Mouse (Mus musculus) limb, embryonic 12.5 days (tissue): ENCODE measurements around the gene Slc5a1. TPM values are rescaled to one million over a fixed set of nuclear protein-coding genes. Genes with fewer than 3 reads are reported as not detected.

ENCODE experiments used
- ATAC-seq: fragments of 200-750 bp; cut with Nextera tagmentation; 2 replicates; pipeline ENCODE4 v1.8.0; 2017; ENCODE audit warnings: low read depth, moderate TSS enrichment; ENCODE audit not compliant: insufficient number of reproducible peaks, insufficient read depth, low FRiP score, low TSS enrichment
- H3K27ac ChIP-seq: fragments of 300-500 bp; sonication (generic); 2 replicates; pipeline ENCODE4 v1.5.1; 2016; ENCODE audit warnings: mild to moderate bottlenecking, moderate library complexity
- H3K27me3 ChIP-seq: fragments of 300-500 bp; sonication (generic); 2 replicates; pipeline ENCODE4 v1.6.1; 2016; ENCODE audit warnings: mild to moderate bottlenecking, moderate library complexity
- H3K36me3 ChIP-seq: fragments of 300-500 bp; sonication (generic); 2 replicates; pipeline ENCODE4 v1.6.1; 2016; ENCODE audit warnings: mild to moderate bottlenecking, moderate library complexity
- H3K4me1 ChIP-seq: fragments of 300-500 bp; sonication (generic); replicated peaks from 2 replicates; pipeline ENCODE4 v1.6.1; 2016
- H3K4me2 ChIP-seq: fragments of 300-500 bp; sonication (generic); 2 replicates; pipeline ENCODE4 v1.6.1; 2016; ENCODE audit warnings: mild to moderate bottlenecking, moderate library complexity
- H3K4me3 ChIP-seq: fragments of 300-500 bp; sonication (generic); replicated peaks from 2 replicates; pipeline ENCODE4 v1.5.1; 2016; ENCODE audit warnings: mild to moderate bottlenecking
- H3K9ac ChIP-seq: fragments of 300-500 bp; sonication (generic); replicated peaks from 2 replicates; pipeline ENCODE4 v1.6.1; 2016; ENCODE audit warnings: mild to moderate bottlenecking, moderate library complexity
- H3K9me3 ChIP-seq: fragments of 300-500 bp; sonication (generic); 2 replicates; pipeline ENCODE4 v1.6.1; 2016; ENCODE audit warnings: mild to moderate bottlenecking, moderate library complexity
- WGBS: fragments of 180-500 bp; shearing (Covaris S2); methylation state at CpG from one replicate; pipeline ENCODE4 v1.1.7; 2016; 5-methylcytosine and 5-hydroxymethylcytosine counted together
- polyA plus RNA-seq: library from polyadenylated mRNA; unstranded; fragments of >200 nt; fragmentation: Nextera tagmentation; extraction: Ambion mirVana; gene quantifications from 2 replicates; pipeline ENCODE4 v1.2.1, GENCODE M21; 2016

Slc5a1 gene
- polyA plus RNA-seq, 1 experiment from 2014 or later, result not detected

GRCm38 (mm10) chr5:33107056-33107455 lies 3.0 kb downstream of the Slc5a1 start:
- peaks cover 43% of the 10 kb centered on the region for H3K27me3 ChIP-seq
- no peaks in the 10 kb centered on the region for H3K36me3 ChIP-seq
- WGBS, result 77% methylated on average over 6 of the region's 6 CpGs
- no peak for ATAC-seq
- no peaks in the 10 kb centered on the region for H3K9me3 ChIP-seq
- H3K4me1 ChIP-seq, result 0 out of 2 replicates have a peak, but pooled peaks cover 4% of the 10 kb centered on the region
- no peak overlapping the region for H3K27ac ChIP-seq
- H3K4me3 ChIP-seq, result no peak overlapping the region
- no peak overlapping the region for H3K9ac ChIP-seq
- H3K4me2 ChIP-seq, result no peak overlapping the region

DNA sequence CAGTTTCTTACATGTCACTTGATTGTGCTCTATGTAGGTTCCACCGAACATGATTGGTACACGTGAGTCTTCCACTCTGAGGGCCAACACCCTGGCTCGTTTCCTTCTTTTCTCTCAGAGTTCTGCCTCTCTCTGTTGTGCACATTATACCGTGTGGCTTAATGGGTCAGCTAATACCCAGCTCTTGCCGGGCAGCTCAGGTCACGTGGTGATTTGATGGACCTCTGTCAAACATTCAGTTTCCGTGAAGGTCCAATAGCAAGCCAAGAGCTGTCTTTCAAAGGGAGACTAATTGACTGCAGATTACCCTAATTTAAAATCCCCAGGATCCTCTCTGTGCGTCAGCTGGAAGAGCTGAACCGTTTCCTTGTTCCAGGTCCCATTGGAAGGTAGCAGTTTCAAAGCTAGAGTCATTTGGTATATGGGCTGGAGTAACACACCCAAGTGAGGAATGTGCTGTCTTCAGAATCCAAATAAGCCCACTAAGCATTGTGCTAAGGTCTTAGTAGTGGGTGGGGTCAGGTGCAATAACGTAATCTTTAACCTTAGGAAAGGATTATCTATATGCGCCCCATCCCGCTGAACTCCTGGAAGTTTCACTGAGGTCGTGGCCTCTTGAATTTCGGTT lies 3.9 kb downstream of the Slc5a1 start:
- peaks cover 35% of the 10 kb centered on the region for H3K27me3 ChIP-seq
- H3K27ac ChIP-seq, result no peak overlapping the region
- no peak overlapping the region for H3K9ac ChIP-seq
- no peak overlapping the region for H3K4me2 ChIP-seq
- H3K4me1 ChIP-seq, result 0 out of 2 replicates have a peak, but pooled peaks cover 4% of the 10 kb centered on the region
- H3K9me3 ChIP-seq, result no peaks in the 10 kb centered on the region
- no peak for ATAC-seq
- no peak overlapping the region for H3K4me3 ChIP-seq
- 72% methylated on average over 14 of the region's 14 CpGs for WGBS
- H3K36me3 ChIP-seq, result no peaks in the 10 kb centered on the region

DNA sequence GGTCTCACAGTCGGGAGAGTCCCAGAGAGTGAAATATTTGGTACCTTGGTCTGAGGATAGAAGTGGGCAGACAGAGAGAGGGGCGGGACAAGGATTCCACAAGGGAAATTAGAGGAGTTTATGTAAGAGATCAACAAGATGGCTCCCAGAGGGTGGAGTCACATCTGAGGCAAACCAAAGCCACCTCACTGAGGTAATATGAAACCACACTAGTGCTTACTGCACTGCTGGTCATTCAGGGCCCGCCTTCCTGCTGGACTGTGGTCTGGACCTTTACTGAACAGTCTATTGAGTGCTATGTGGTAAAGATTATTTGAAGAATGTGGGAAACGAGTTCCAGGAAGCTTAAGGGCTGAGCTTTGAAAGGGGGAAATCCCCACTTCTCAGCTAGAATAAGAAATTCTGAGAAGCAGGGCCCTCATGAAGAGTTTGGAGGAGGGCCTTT lies 17.9 kb downstream of the Slc5a1 start:
- no peaks in the 10 kb centered on the region for H3K36me3 ChIP-seq
- peaks cover 6% of the 10 kb centered on the region; the same call in 1 of the 2 replicates for H3K27me3 ChIP-seq
- H3K4me2 ChIP-seq, result no peak overlapping the region
- H3K4me3 ChIP-seq, result no peak overlapping the region
- no peak overlapping the region for H3K9ac ChIP-seq
- no peak for ATAC-seq
- no peaks in the 10 kb centered on the region for H3K9me3 ChIP-seq
- H3K27ac ChIP-seq, result no peak overlapping the region
- H3K4me1 ChIP-seq, result no peaks in the 10 kb centered on the region
- 45% methylated on average over 4 of the region's 4 CpGs for WGBS

DNA sequence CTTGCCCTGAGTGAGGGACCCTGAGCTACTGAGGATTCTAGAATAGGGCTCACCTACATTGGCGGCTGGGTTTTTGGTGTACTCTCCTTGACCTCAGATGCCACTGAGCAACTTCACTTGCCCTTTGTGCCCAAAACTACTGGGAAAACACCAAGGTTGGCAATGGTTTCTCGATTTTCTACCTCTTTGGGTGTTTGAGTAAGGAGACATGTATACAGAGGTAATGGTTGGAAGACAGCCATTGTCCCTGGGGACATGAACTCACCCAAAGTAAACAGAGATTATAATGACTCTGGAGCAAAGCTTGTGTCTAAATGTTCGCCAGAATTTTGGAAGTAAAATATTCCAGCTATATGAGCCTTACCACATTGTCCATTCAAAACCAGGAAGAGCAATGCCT lies 19.6 kb downstream of the Slc5a1 start:
- Histone ChIP-seq H3K4me2 (no peak overlapping the region), H3K9me3 (no peaks in the 10 kb centered on the region), H3K4me1 (no peaks in the 10 kb centered on the region), H3K36me3 (no peaks in the 10 kb centered on the region), H3K27ac (no peak overlapping the region), H3K27me3 (peaks cover 6% of the 10 kb centered on the region; the same call in 1 of the 2 replicates), H3K4me3 (no peak overlapping the region), H3K9ac (no peak overlapping the region)
- 80% methylated on average over 3 of the region's 3 CpGs for WGBS
- ATAC-seq, result no peak

DNA sequence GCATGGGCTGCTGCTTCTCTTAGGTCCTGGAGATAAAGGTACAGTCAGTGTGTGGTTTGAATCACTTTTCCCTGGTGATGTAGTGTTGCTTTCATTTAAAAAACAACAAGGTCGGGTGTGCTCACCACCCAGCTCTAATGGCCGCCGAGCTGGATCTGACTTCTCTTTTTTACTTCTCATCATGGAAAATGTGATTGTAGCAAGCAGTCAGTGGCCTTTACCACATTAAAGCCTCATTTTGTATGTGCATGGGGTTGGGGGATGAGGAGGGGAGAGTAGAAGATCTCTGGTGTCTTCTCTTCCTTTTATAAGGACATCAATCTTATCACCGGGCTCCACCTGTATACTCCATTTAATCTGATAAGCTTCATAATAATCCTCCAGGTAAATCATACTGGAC lies 21.3 kb downstream of the Slc5a1 start:
- Histone ChIP-seq H3K4me1 (no peaks in the 10 kb centered on the region), H3K4me2 (no peak overlapping the region), H3K36me3 (no peaks in the 10 kb centered on the region), H3K9me3 (no peaks in the 10 kb centered on the region), H3K27me3 (peaks cover 6% of the 10 kb centered on the region; the same call in 1 of the 2 replicates), H3K27ac (no peak overlapping the region), H3K9ac (no peak overlapping the region), H3K4me3 (no peak overlapping the region)
- 90% methylated on average over 4 of the region's 4 CpGs for WGBS
- no peak for ATAC-seq

- Histone ChIP-seq H3K9me3 (no peaks in the 10 kb centered on the region), H3K9ac (no peak overlapping the region), H3K4me3 (no peak overlapping the region), H3K4me1 (0 out of 2 replicates have a peak, but pooled peaks cover 4% of the 10 kb centered on the region), H3K27me3 (no peaks in the 10 kb centered on the region), H3K36me3 (no peaks in the 10 kb centered on the region), H3K4me2 (no peak overlapping the region), H3K27ac (no peak overlapping the region)
- ATAC-seq, result no peak
- WGBS, result 94% methylated on average over 4 of the region's 4 CpGs
These were observed 30.1 kb downstream of the Slc5a1 start for GRCm38 (mm10) chr5:33134132-33134531.

DNA sequence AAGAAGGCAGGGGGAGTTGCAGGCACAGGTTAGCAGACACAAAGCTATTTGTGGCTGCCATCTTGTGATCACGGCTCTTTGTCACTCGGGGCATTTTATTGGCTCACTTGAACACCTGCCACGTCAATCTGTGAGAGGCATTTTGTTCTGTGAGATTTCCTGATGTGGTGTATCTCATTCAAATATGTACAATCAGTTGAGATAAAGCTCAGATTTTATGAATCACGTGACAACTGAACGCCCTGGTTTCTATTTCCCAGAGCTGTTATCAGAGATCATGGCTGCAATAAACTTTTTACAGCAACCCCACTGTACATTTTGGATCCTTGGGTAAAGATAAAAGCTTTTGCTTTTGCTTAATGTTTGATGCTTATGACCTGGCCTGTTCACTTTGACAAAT lies 31.6 kb downstream of the Slc5a1 start:
- Histone ChIP-seq H3K36me3 (no peaks in the 10 kb centered on the region), H3K4me3 (no peak overlapping the region), H3K27me3 (0 out of 2 replicates have a peak, but pooled peaks cover 4% of the 10 kb centered on the region), H3K4me2 (no peak overlapping the region), H3K27ac (no peak overlapping the region), H3K9ac (no peak overlapping the region), H3K4me1 (0 out of 2 replicates have a peak, but pooled peaks cover 4% of the 10 kb centered on the region), H3K9me3 (no peaks in the 10 kb centered on the region)
- ATAC-seq, result no peak
- 84% methylated on average over 5 of the region's 5 CpGs for WGBS

DNA sequence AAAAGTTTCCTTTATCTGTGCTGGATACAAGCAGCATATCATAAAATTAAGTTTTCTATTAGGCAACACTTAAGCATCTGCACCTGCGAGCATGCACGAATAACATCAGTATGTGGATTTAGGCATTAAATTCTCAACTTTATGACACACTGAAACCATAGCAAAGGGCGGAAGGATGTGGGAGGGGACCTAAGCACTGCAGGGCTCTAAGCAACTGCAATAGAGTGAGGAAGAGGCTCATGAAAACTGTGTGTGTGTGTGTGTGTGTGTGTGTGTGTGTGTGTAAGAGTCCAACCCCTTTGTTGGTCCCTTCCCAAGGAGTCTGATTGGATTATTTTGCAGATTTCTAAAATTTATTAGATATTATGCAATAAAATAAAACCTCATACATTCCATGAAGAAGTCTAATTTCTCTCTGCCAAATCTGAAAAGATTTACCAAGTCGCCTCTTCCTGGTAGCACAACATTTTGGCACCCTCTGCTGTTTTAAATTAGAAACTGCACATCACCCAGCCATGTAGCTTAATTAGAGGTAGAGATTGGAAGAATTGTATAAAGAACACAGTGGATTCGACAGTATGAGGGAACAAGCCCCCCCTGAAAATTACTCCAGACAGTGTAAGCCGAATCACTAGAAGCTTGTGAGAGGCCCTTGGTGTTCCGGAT lies 38.9 kb downstream of the Slc5a1 start:
- no peak overlapping the region for H3K9ac ChIP-seq
- H3K36me3 ChIP-seq, result no peaks in the 10 kb centered on the region
- no peak for ATAC-seq
- H3K4me3 ChIP-seq, result no peak overlapping the region
- H3K27me3 ChIP-seq, result 0 out of 2 replicates have a peak, but pooled peaks cover 6% of the 10 kb centered on the region
- 60% methylated on average over 7 of the region's 7 CpGs for WGBS
- H3K9me3 ChIP-seq, result no peaks in the 10 kb centered on the region
- no peak overlapping the region for H3K27ac ChIP-seq
- H3K4me2 ChIP-seq, result no peak overlapping the region
- no peaks in the 10 kb centered on the region for H3K4me1 ChIP-seq

- H3K4me1 ChIP-seq, result no peaks in the 10 kb centered on the region
- 54% methylated on average over 5 of the region's 5 CpGs for WGBS
- ATAC-seq, result no peak
- H3K9ac ChIP-seq, result no peak overlapping the region
- H3K27ac ChIP-seq, result no peak overlapping the region
- no peak overlapping the region for H3K4me3 ChIP-seq
- H3K4me2 ChIP-seq, result no peak overlapping the region
- H3K9me3 ChIP-seq, result no peaks in the 10 kb centered on the region
- H3K27me3 ChIP-seq, result peaks cover 6% of the 10 kb centered on the region; the same call in 1 of the 2 replicates
- no peaks in the 10 kb centered on the region for H3K36me3 ChIP-seq
These were observed 40.0 kb downstream of the Slc5a1 start for GRCm38 (mm10) chr5:33144025-33144424.

DNA sequence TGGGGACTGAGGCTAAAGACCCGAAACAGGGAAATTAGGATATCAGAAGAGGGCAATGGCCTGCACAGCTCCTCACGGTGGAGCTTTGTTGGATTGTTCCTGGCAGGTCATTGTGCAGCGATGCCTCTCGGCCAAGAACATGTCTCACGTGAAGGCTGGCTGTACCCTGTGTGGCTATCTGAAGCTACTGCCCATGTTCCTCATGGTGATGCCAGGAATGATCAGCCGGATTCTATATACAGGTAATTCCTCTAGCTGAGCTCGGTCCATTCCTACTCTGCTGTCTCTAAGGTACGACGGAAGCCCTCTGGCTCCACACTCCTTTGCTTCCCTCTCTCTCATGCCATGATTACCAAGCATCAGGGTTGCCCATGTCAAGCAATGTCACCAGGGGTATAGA lies 42.8 kb downstream of the Slc5a1 start:
- WGBS, result 89% methylated on average over 9 of the region's 9 CpGs
- peaks cover 2% of the 10 kb centered on the region; the same call in 1 of the 2 replicates for H3K27me3 ChIP-seq
- no peaks in the 10 kb centered on the region for H3K9me3 ChIP-seq
- H3K4me2 ChIP-seq, result no peak overlapping the region
- no peaks in the 10 kb centered on the region for H3K36me3 ChIP-seq
- no peak overlapping the region for H3K27ac ChIP-seq
- no peak for ATAC-seq
- no peaks in the 10 kb centered on the region for H3K4me1 ChIP-seq
- H3K4me3 ChIP-seq, result no peak overlapping the region
- no peak overlapping the region for H3K9ac ChIP-seq

- Histone ChIP-seq H3K27me3 (no peaks in the 10 kb centered on the region; the same call in 1 of the 2 replicates), H3K4me3 (no peak overlapping the region), H3K4me1 (no peaks in the 10 kb centered on the region), H3K36me3 (no peaks in the 10 kb centered on the region), H3K27ac (no peak overlapping the region), H3K9me3 (no peaks in the 10 kb centered on the region), H3K4me2 (no peak overlapping the region), H3K9ac (no peak overlapping the region)
- 83% methylated on average over 6 of the region's 6 CpGs for WGBS
- no peak for ATAC-seq
These were observed 43.7 kb downstream of the Slc5a1 start for GRCm38 (mm10) chr5:33147691-33148090.
